Mouse (Mus musculus) heart, adult 2 months (tissue): Measurements from ENCODE around the gene Maml2.

Experiments
- CTCF ChIP-seq: fragments of 200-600 bp; IDR thresholded peaks from 2 replicates; pipeline ENCODE4 v1.8.1; 2022; ENCODE audit warnings: antibody characterized with exemption, mild to moderate bottlenecking, moderate library complexity
- POLR2A ChIP-seq: fragments of 200-500 bp; IDR thresholded peaks from 2 replicates; pipeline ENCODE4 v1.6.1; 2011; ENCODE audit warnings: mild to moderate bottlenecking, low read depth, low read length, control low read depth; ENCODE audit not compliant: insufficient read depth

DNA sequence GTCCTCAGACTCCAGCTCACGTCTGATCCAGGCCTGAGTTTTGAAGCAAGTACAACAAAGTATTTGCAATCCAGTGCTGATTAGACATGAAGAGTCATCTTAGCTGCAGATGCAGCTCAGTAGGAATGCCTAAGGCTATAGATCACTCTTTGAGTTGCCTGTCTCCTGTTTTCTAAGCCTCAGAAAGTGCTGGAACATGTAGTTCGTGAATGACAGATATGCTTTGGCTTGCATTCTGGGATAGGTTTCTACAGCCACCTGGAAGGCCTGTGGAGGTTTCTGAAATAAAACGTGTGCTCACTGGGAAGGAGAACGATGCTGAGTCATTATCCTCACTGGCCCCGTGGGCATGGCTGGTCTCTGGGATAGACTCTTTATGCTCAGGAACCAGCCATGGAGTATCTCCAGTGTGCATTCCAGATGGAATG lies 16.8 kb downstream of the Maml2 start:
- no peak for TF ChIP-seq CTCF
- no peak for TF ChIP-seq POLR2A
